Mouse (Mus musculus) adrenal gland, postnatal 4 days (tissue): Measurements from ENCODE around the gene Srebf1. TPM values are rescaled to one million over a fixed set of nuclear protein-coding genes. Genes with fewer than 3 reads are reported as not detected.

Experiments
- DNase-seq, 2 experiments: peaks; one replicate each; pipeline ENCODE4 v3.0.0; 2021 to 2022; ENCODE audit warnings: low spot score in 2 of 2, mixed read lengths in 2 of 2
- total RNA-seq, 2 experiments: library from RNA; stranded (reverse); gene quantifications; 2 replicates each; pipeline ENCODE4 v1.2.3; 2021

Gene Srebf1
- total RNA-seq, 2 experiments from 2014 or later: 135 to 160 TPM

- no peak for DNase-seq
These were observed 40.2 kb downstream of the Srebf1 start for GRCm38 (mm10) chr11:60182116-60182670.

GRCm38 (mm10) chr11:60178506-60178905 lies 43.9 kb downstream of the Srebf1 start:
- DNase-seq: no peak

GRCm38 (mm10) chr11:60178005-60178404 lies 44.4 kb downstream of the Srebf1 start:
- no peak for DNase-seq

- DNase-seq: no peak
These were observed 45.3 kb downstream of the Srebf1 start for GRCm38 (mm10) chr11:60176975-60177657.

GRCm38 (mm10) chr11:60176182-60176974 lies 46.0 kb downstream of the Srebf1 start:
- peak in 1 of 2 experiments; percentile 47 for DNase-seq

- no peak for DNase-seq
These were observed 46.8 kb downstream of the Srebf1 start for GRCm38 (mm10) chr11:60175371-60176181.

- DNase-seq: no peak
These were observed 48.7 kb downstream of the Srebf1 start for GRCm38 (mm10) chr11:60173606-60174184.

GRCm38 (mm10) chr11:60172074-60172473 lies 50.3 kb downstream of the Srebf1 start:
- DNase-seq: no peak

GRCm38 (mm10) chr11:60168780-60169179 lies 53.6 kb downstream of the Srebf1 start:
- no peak for DNase-seq

GRCm38 (mm10) chr11:60165076-60165475 lies 57.3 kb downstream of the Srebf1 start:
- DNase-seq: no peak

GRCm38 (mm10) chr11:60164450-60164849 lies 57.9 kb downstream of the Srebf1 start:
- no peak for DNase-seq

GRCm38 (mm10) chr11:60163362-60163761 lies 59.0 kb downstream of the Srebf1 start:
- no peak for DNase-seq

- no peak for DNase-seq
These were observed 59.8 kb downstream of the Srebf1 start for GRCm38 (mm10) chr11:60162547-60162946.

GRCm38 (mm10) chr11:60161146-60161874 lies 61.1 kb downstream of the Srebf1 start:
- DNase-seq: no peak

- no peak for DNase-seq
These were observed 61.8 kb downstream of the Srebf1 start for GRCm38 (mm10) chr11:60160454-60161114.

GRCm38 (mm10) chr11:60159955-60160354 lies 62.4 kb downstream of the Srebf1 start:
- DNase-seq: no peak

- no peak for DNase-seq
These were observed 64.1 kb downstream of the Srebf1 start for GRCm38 (mm10) chr11:60158271-60158670.

- no peak for DNase-seq
These were observed 66.7 kb downstream of the Srebf1 start for GRCm38 (mm10) chr11:60155690-60156089.

- no peak for DNase-seq
These were observed 68.4 kb downstream of the Srebf1 start for GRCm38 (mm10) chr11:60153936-60154335.

GRCm38 (mm10) chr11:60152339-60152738 lies 70.0 kb downstream of the Srebf1 start:
- DNase-seq: no peak
